Mouse (Mus musculus): ENCODE measurements around the gene Ndufa8.

- TF ChIP-seq POLR2A (IDR thresholded peaks at IDR 0.05; ENCODE audit: insufficient read depth, low read length) (no peak), CTCF (IDR thresholded peaks at IDR 0.05; ENCODE audit: low read depth, low read length) (no peak)
These were observed 48.1 kb upstream of the Ndufa8 start for GRCm38 (mm10) chr2:36097129-36097815.
